Mouse (Mus musculus): ENCODE results near the gene Cavin1.

DNA sequence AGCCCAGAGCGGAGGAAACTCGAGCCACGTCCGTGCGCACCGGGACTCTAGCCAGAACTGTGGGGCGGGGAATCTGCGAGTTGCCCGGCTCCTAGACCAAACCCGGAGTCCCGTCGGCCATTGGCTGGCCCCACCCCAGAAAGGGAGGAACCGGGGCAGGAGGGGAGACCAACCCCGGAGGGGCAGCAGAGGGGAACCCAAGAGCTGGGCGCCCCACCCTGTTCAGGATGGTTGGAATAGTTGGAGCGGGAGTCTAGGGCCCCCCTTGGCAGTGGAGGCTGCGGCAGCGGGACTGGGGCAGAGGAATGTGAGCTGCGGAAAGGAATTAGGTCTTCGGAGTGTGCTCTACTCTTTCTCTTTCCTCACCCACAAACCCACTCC is at the start of gene Cavin1:
- TF ChIP-seq CTCF (IDR thresholded peaks at IDR 0.05), result peak; percentile 34; the same call in 1 of the 2 replicates
- TF ChIP-seq EP300 (IDR thresholded peaks at IDR 0.05), result peak; percentile 83
